Mouse (Mus musculus) kidney, adult 2 months (tissue): ENCODE data around the gene Lrp4.

Experiments
- CTCF ChIP-seq: fragments of 200-500 bp; conservative IDR thresholded peaks from 2 replicates; pipeline ENCODE4 v1.5.1; 2011; ENCODE audit warnings: low read depth, mild to moderate bottlenecking, control low read depth, low read length, moderate library complexity, mixed read lengths; ENCODE audit not compliant: insufficient read depth, insufficient read length
- POLR2A ChIP-seq: fragments of 200-500 bp; IDR thresholded peaks from one replicate; pipeline ENCODE4 v1.6.1; 2011; ENCODE audit warnings: low read depth, low read length, control low read depth

- TF ChIP-seq POLR2A (no peak), CTCF (no peak)
Measured at GRCm38 (mm10) chr2:91408031-91408430, 49.3 kb upstream of the Lrp4 start.
